Mouse (Mus musculus) midbrain, embryonic 11.5 days (tissue): ENCODE results near the gene Specc1l. TPM values are rescaled to one million over a fixed set of nuclear protein-coding genes. Genes with fewer than 3 reads are reported as not detected.
"Not testable (repeated sequence)": the region's sequence is repeated elsewhere in the genome, so short reads cannot be mapped to it uniquely, and the experiment has no call there.

Experiments used
- ATAC-seq: fragments of 200-750 bp; cut with Nextera tagmentation; 2 replicates; pipeline ENCODE4 v1.8.0; 2017; ENCODE audit warnings: moderate TSS enrichment, moderate library complexity; ENCODE audit not compliant: low FRiP score
- DNase-seq: peaks from one replicate; pipeline ENCODE4 v3.0.0; 2015; ENCODE audit warnings: low spot score; ENCODE audit errors: missing footprints
- H3K27ac ChIP-seq: fragments of 300-500 bp; sonication (generic); 2 replicates; pipeline ENCODE4 v1.5.1; 2014; ENCODE audit warnings: low read depth, low read length
- H3K27me3 ChIP-seq: fragments of 300-500 bp; sonication (generic); 2 replicates; pipeline ENCODE4 v1.6.1; 2014; ENCODE audit warnings: mild to moderate bottlenecking, low read length, moderate library complexity, mixed read lengths; ENCODE audit not compliant: control insufficient read depth, insufficient read depth
- H3K36me3 ChIP-seq: fragments of 300-500 bp; sonication (generic); 2 replicates; pipeline ENCODE4 v1.6.1; 2014; ENCODE audit warnings: mild to moderate bottlenecking, low read length, moderate library complexity, mixed read lengths; ENCODE audit not compliant: control insufficient read depth, insufficient read depth
- H3K4me1 ChIP-seq: fragments of 300-500 bp; sonication (generic); 2 replicates; pipeline ENCODE4 v1.6.1; 2014; ENCODE audit warnings: low read length; ENCODE audit not compliant: control insufficient read depth, insufficient read depth
- H3K4me2 ChIP-seq: fragments of 300-500 bp; sonication (generic); 2 replicates; pipeline ENCODE4 v1.6.1; 2014; ENCODE audit warnings: mild to moderate bottlenecking, moderate library complexity
- H3K4me3 ChIP-seq: fragments of 300-500 bp; sonication (generic); 2 replicates; pipeline ENCODE4 v1.5.1; 2014; ENCODE audit warnings: low read depth, low read length
- H3K9ac ChIP-seq: fragments of 300-500 bp; sonication (generic); 2 replicates; pipeline ENCODE4 v1.6.1; 2014; ENCODE audit warnings: low read length
- H3K9me3 ChIP-seq: fragments of 300-500 bp; sonication (generic); 2 replicates; pipeline ENCODE4 v1.6.1; 2016; ENCODE audit warnings: low read length; ENCODE audit not compliant: control insufficient read depth
- WGBS: fragments of 180-500 bp; shearing (Covaris S2); extraction: QIAGEN DNeasy Blood & Tissue Kit; methylation state at CpG from one replicate; pipeline ENCODE4 v1.1.7; 2014; 5-methylcytosine and 5-hydroxymethylcytosine counted together
- polyA plus RNA-seq: library from polyadenylated mRNA; unstranded; fragments of >200 nt; fragmentation: Nextera tagmentation; extraction: Ambion mirVana; gene quantifications from 2 replicates; pipeline ENCODE4 v1.2.1, GENCODE M21; 2014

Specc1l gene
- polyA plus RNA-seq, 1 experiment from 2014 or later: 23.2 TPM

DNA sequence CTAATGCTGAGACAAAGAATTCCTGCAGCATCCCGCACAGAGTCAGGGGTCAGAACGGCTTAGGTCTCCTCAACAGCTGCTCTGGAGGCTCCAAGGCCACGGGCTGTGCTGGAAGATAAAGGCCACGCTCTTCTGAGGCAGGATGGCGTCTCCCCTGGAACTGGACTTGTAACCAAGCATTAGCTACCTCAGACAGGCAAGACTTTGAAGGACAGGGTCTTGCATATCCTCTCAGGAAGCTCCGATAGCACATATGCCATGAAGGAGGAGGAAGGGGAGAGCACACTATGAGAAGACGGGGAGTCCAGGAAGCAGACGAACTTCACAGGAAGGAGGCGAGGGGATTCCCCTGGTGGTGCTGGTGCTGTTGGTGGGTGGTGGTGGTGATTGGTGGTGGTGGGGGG is 142.0 kb downstream of the Specc1l start:
- not testable (repeated sequence) for H3K9ac ChIP-seq, DNase-seq, ATAC-seq, H3K4me3 ChIP-seq, H3K36me3 ChIP-seq, H3K9me3 ChIP-seq, H3K27me3 ChIP-seq, H3K27ac ChIP-seq, H3K4me1 ChIP-seq, H3K4me2 ChIP-seq
- 57% methylated on average over 8 of the region's 9 CpGs for WGBS

GRCm38 (mm10) chr10:75355341-75355740 is 143.5 kb downstream of the Specc1l start:
- no peak overlapping the region for H3K9ac ChIP-seq
- no peaks in the 10 kb centered on the region for H3K36me3 ChIP-seq
- no peaks in the 10 kb centered on the region for H3K27me3 ChIP-seq
- 90% methylated on average over 4 of the region's 4 CpGs for WGBS
- no peak overlapping the region for H3K4me2 ChIP-seq
- no peak for DNase-seq
- no peak overlapping the region for H3K27ac ChIP-seq
- no peak overlapping the region for H3K4me3 ChIP-seq
- ATAC-seq: no peak
- no peaks in the 10 kb centered on the region for H3K4me1 ChIP-seq
- H3K9me3 ChIP-seq: no peaks in the 10 kb centered on the region

Other genes with a start within 250 kb of the Specc1l start
- 12.2 and 12.7 TPM in 2 replicates for gene Gnaz, start 244.9 kb upstream of the Specc1l start, polyA plus RNA-seq
- not detected in 2 replicates for gene Rsph14, start 179.5 kb upstream of the Specc1l start, polyA plus RNA-seq
- 4.9 and 6.2 TPM in 2 replicates for gene Rab36, start 175.0 kb upstream of the Specc1l start, polyA plus RNA-seq
- 7.6 and 9.0 TPM in 2 replicates for gene Bcr, start 151.5 kb upstream of the Specc1l start, polyA plus RNA-seq
- 2.8 and 4.0 TPM in 2 replicates for gene Adora2a, start 104.8 kb downstream of the Specc1l start, polyA plus RNA-seq
- not detected in 2 replicates for gene Upb1, start 189.0 kb downstream of the Specc1l start, polyA plus RNA-seq